Mouse (Mus musculus): ENCODE results near the gene Zc3h12d. TPM values are rescaled to one million over a fixed set of nuclear protein-coding genes. Genes with fewer than 3 reads are reported as not detected.

Zc3h12d gene
- polyA plus RNA-seq, 1 experiment from 2014 or later: 0.12 TPM

GRCm38 (mm10) chr10:7834671-7835225, 2.5 kb downstream of the Zc3h12d start:
- no peak overlapping the region for H3K27ac ChIP-seq (ENCODE audit: low read depth, low read length)
- H3K4me1 ChIP-seq (ENCODE audit: control insufficient read depth, insufficient read depth, low read length): no peaks in the 10 kb centered on the region
- H3K27me3 ChIP-seq (ENCODE audit: control insufficient read depth, insufficient read depth, low read length): no peaks in the 10 kb centered on the region
- H3K9me3 ChIP-seq (ENCODE audit: control insufficient read depth, low read length): no peaks in the 10 kb centered on the region
- ATAC-seq (ENCODE audit: insufficient read depth, low FRiP score, low TSS enrichment) (no peak), DNase-seq (ENCODE audit: low spot score) (no peak)
- H3K9ac ChIP-seq (ENCODE audit: low read length): no peak overlapping the region
- no peak overlapping the region for H3K4me2 ChIP-seq (ENCODE audit: low read depth)
- H3K4me3 ChIP-seq (ENCODE audit: low read depth, low read length): no peak overlapping the region
- WGBS: 76% methylated on average over 10 of the region's 10 CpGs
- H3K36me3 ChIP-seq (ENCODE audit: control insufficient read depth, insufficient read depth, low read length): no peaks in the 10 kb centered on the region

- no peak overlapping the region for H3K9ac ChIP-seq (ENCODE audit: low read length)
- no peak overlapping the region for H3K4me3 ChIP-seq (ENCODE audit: low read depth, low read length)
- H3K9me3 ChIP-seq (ENCODE audit: control insufficient read depth, low read length): no peaks in the 10 kb centered on the region
- DNase-seq (ENCODE audit: low spot score): no peak
- 77% methylated on average over 2 of the region's 2 CpGs for WGBS
- H3K36me3 ChIP-seq (ENCODE audit: control insufficient read depth, insufficient read depth, low read length): no peaks in the 10 kb centered on the region
- H3K27me3 ChIP-seq (ENCODE audit: control insufficient read depth, insufficient read depth, low read length): no peaks in the 10 kb centered on the region
- no peak for ATAC-seq (ENCODE audit: insufficient read depth, low FRiP score, low TSS enrichment)
- no peak overlapping the region for H3K4me2 ChIP-seq (ENCODE audit: low read depth)
- H3K27ac ChIP-seq (ENCODE audit: low read depth, low read length): no peak overlapping the region
- H3K4me1 ChIP-seq (ENCODE audit: control insufficient read depth, insufficient read depth, low read length): no peaks in the 10 kb centered on the region
Measured at GRCm38 (mm10) chr10:7836902-7837301, 4.6 kb downstream of the Zc3h12d start.

GRCm38 (mm10) chr10:7837446-7837845, 5.2 kb downstream of the Zc3h12d start:
- 91% methylated on average over 8 of the region's 8 CpGs for WGBS
- Histone ChIP-seq H3K4me3 (ENCODE audit: low read depth, low read length) (no peak overlapping the region), H3K27ac (ENCODE audit: low read depth, low read length) (no peak overlapping the region), H3K27me3 (ENCODE audit: control insufficient read depth, insufficient read depth, low read length) (no peaks in the 10 kb centered on the region), H3K36me3 (ENCODE audit: control insufficient read depth, insufficient read depth, low read length) (no peaks in the 10 kb centered on the region), H3K9ac (ENCODE audit: low read length) (no peak overlapping the region), H3K9me3 (ENCODE audit: control insufficient read depth, low read length) (no peaks in the 10 kb centered on the region), H3K4me2 (ENCODE audit: low read depth) (no peak overlapping the region), H3K4me1 (ENCODE audit: control insufficient read depth, insufficient read depth, low read length) (no peaks in the 10 kb centered on the region)
- no peak for DNase-seq (ENCODE audit: low spot score)
- no peak for ATAC-seq (ENCODE audit: insufficient read depth, low FRiP score, low TSS enrichment)

- 93% methylated on average over 8 of the region's 8 CpGs for WGBS
- no peak for DNase-seq (ENCODE audit: low spot score)
- Histone ChIP-seq H3K27me3 (ENCODE audit: control insufficient read depth, insufficient read depth, low read length) (no peaks in the 10 kb centered on the region), H3K27ac (ENCODE audit: low read depth, low read length) (no peak overlapping the region), H3K4me3 (ENCODE audit: low read depth, low read length) (no peak overlapping the region), H3K9ac (ENCODE audit: low read length) (no peak overlapping the region), H3K4me2 (ENCODE audit: low read depth) (no peak overlapping the region), H3K9me3 (ENCODE audit: control insufficient read depth, low read length) (no peaks in the 10 kb centered on the region), H3K36me3 (ENCODE audit: control insufficient read depth, insufficient read depth, low read length) (no peaks in the 10 kb centered on the region), H3K4me1 (ENCODE audit: control insufficient read depth, insufficient read depth, low read length) (no peaks in the 10 kb centered on the region)
- no peak for ATAC-seq (ENCODE audit: insufficient read depth, low FRiP score, low TSS enrichment)
Measured at GRCm38 (mm10) chr10:7838036-7838435, 5.8 kb downstream of the Zc3h12d start.

GRCm38 (mm10) chr10:7838874-7839421, 6.7 kb downstream of the Zc3h12d start:
- Histone ChIP-seq H3K9ac (ENCODE audit: low read length) (no peak overlapping the region), H3K27ac (ENCODE audit: low read depth, low read length) (no peak overlapping the region), H3K36me3 (ENCODE audit: control insufficient read depth, insufficient read depth, low read length) (no peaks in the 10 kb centered on the region), H3K9me3 (ENCODE audit: control insufficient read depth, low read length) (no peaks in the 10 kb centered on the region), H3K27me3 (ENCODE audit: control insufficient read depth, insufficient read depth, low read length) (no peaks in the 10 kb centered on the region), H3K4me3 (ENCODE audit: low read depth, low read length) (no peak overlapping the region), H3K4me2 (ENCODE audit: low read depth) (no peak overlapping the region), H3K4me1 (ENCODE audit: control insufficient read depth, insufficient read depth, low read length) (no peaks in the 10 kb centered on the region)
- 89% methylated on average over 5 of the region's 5 CpGs for WGBS
- DNase-seq (ENCODE audit: low spot score) (no peak), ATAC-seq (ENCODE audit: insufficient read depth, low FRiP score, low TSS enrichment) (no peak)

GRCm38 (mm10) chr10:7839551-7840352, 7.5 kb downstream of the Zc3h12d start:
- ATAC-seq (ENCODE audit: insufficient read depth, low FRiP score, low TSS enrichment) (no peak), DNase-seq (ENCODE audit: low spot score) (no peak)
- Histone ChIP-seq H3K27ac (ENCODE audit: low read depth, low read length) (no peak overlapping the region), H3K4me2 (ENCODE audit: low read depth) (no peak overlapping the region), H3K4me1 (ENCODE audit: control insufficient read depth, insufficient read depth, low read length) (no peaks in the 10 kb centered on the region), H3K4me3 (ENCODE audit: low read depth, low read length) (no peak overlapping the region), H3K9ac (ENCODE audit: low read length) (no peak overlapping the region), H3K36me3 (ENCODE audit: control insufficient read depth, insufficient read depth, low read length) (no peaks in the 10 kb centered on the region), H3K9me3 (ENCODE audit: control insufficient read depth, low read length) (no peaks in the 10 kb centered on the region), H3K27me3 (ENCODE audit: control insufficient read depth, insufficient read depth, low read length) (no peaks in the 10 kb centered on the region)
- WGBS: 92% methylated on average over 22 of the region's 22 CpGs

GRCm38 (mm10) chr10:7840353-7840733, 8.1 kb downstream of the Zc3h12d start:
- no peak overlapping the region for H3K27ac ChIP-seq (ENCODE audit: low read depth, low read length)
- no peaks in the 10 kb centered on the region for H3K9me3 ChIP-seq (ENCODE audit: control insufficient read depth, low read length)
- H3K36me3 ChIP-seq (ENCODE audit: control insufficient read depth, insufficient read depth, low read length): no peaks in the 10 kb centered on the region
- H3K4me3 ChIP-seq (ENCODE audit: low read depth, low read length): no peak overlapping the region
- DNase-seq (ENCODE audit: low spot score): no peak
- no peaks in the 10 kb centered on the region for H3K27me3 ChIP-seq (ENCODE audit: control insufficient read depth, insufficient read depth, low read length)
- H3K4me1 ChIP-seq (ENCODE audit: control insufficient read depth, insufficient read depth, low read length): no peaks in the 10 kb centered on the region
- no peak overlapping the region for H3K4me2 ChIP-seq (ENCODE audit: low read depth)
- WGBS: 83% methylated on average over 2 of the region's 2 CpGs
- no peak for ATAC-seq (ENCODE audit: insufficient read depth, low FRiP score, low TSS enrichment)
- no peak overlapping the region for H3K9ac ChIP-seq (ENCODE audit: low read length)

- H3K27me3 ChIP-seq (ENCODE audit: control insufficient read depth, insufficient read depth, low read length): no peaks in the 10 kb centered on the region
- no peak overlapping the region for H3K9ac ChIP-seq (ENCODE audit: low read length)
- ATAC-seq (ENCODE audit: insufficient read depth, low FRiP score, low TSS enrichment): no peak
- no peak overlapping the region for H3K4me3 ChIP-seq (ENCODE audit: low read depth, low read length)
- no peak for DNase-seq (ENCODE audit: low spot score)
- H3K36me3 ChIP-seq (ENCODE audit: control insufficient read depth, insufficient read depth, low read length): no peaks in the 10 kb centered on the region
- no peaks in the 10 kb centered on the region for H3K9me3 ChIP-seq (ENCODE audit: control insufficient read depth, low read length)
- H3K27ac ChIP-seq (ENCODE audit: low read depth, low read length): no peak overlapping the region
- WGBS: 62% methylated on average over 3 of the region's 3 CpGs
- no peak overlapping the region for H3K4me2 ChIP-seq (ENCODE audit: low read depth)
- no peaks in the 10 kb centered on the region for H3K4me1 ChIP-seq (ENCODE audit: control insufficient read depth, insufficient read depth, low read length)
Measured at GRCm38 (mm10) chr10:7840785-7841184, 8.5 kb downstream of the Zc3h12d start.

GRCm38 (mm10) chr10:7841571-7842080, 9.4 kb downstream of the Zc3h12d start:
- Histone ChIP-seq H3K4me1 (ENCODE audit: control insufficient read depth, insufficient read depth, low read length) (no peaks in the 10 kb centered on the region), H3K9ac (ENCODE audit: low read length) (no peak overlapping the region), H3K36me3 (ENCODE audit: control insufficient read depth, insufficient read depth, low read length) (no peaks in the 10 kb centered on the region), H3K27me3 (ENCODE audit: control insufficient read depth, insufficient read depth, low read length) (no peaks in the 10 kb centered on the region), H3K27ac (ENCODE audit: low read depth, low read length) (no peak overlapping the region), H3K9me3 (ENCODE audit: control insufficient read depth, low read length) (no peaks in the 10 kb centered on the region), H3K4me3 (ENCODE audit: low read depth, low read length) (no peak overlapping the region), H3K4me2 (ENCODE audit: low read depth) (no peak overlapping the region)
- 74% methylated on average over 14 of the region's 14 CpGs for WGBS
- ATAC-seq (ENCODE audit: insufficient read depth, low FRiP score, low TSS enrichment): no peak
- no peak for DNase-seq (ENCODE audit: low spot score)

Measured in neural tube, embryonic 11.5 days (tissue).